Mouse (Mus musculus) 3T3-L1 (cell line): ENCODE results near the gene Oprd1.

Experiments used
- DNase-seq: peaks from one replicate; pipeline ENCODE4 v3.0.0-alpha.2; 2015; ENCODE audit warnings: low read depth, low spot score

Gene Oprd1

DNA sequence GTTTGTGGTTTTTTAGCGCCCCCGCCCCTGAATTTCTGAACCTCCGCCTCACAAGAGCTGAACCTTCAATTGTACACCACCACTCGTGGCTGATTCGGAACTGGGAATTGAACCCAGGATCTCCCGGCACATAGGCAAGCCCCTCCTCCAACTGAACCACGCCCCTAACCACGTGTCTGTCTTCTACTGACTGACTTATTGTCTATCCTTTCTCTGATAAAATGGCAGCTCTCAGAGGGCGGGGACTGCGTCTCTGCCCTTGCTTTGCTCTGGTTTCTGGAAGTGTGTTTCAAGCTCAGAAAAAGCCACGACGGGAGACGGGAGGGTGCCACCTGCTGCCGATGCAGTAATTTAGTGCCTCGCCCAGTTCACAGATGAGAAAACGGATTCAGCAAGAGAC, 10.4 kb downstream of the Oprd1 start:
- no peak for DNase-seq

DNA sequence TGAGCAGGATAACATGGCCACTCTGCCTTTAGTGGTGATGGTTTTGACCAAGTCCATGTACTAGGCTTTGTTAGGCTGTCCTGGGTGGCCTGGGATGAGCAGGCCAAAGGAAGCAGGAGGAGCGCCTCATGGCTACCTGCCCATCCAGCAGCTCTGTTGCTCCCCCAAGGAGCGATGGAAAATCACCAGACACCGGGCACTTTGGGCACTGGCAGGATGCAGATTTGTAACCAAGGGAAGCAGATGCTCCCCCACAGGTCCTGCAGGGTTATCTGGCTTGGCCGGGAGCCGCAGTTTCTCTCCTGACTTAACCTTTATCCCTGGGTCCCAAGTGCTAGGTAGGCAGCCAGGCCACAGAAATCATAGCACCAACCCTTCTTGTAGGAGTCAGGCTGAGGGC, 10.9 kb downstream of the Oprd1 start:
- no peak for DNase-seq

DNA sequence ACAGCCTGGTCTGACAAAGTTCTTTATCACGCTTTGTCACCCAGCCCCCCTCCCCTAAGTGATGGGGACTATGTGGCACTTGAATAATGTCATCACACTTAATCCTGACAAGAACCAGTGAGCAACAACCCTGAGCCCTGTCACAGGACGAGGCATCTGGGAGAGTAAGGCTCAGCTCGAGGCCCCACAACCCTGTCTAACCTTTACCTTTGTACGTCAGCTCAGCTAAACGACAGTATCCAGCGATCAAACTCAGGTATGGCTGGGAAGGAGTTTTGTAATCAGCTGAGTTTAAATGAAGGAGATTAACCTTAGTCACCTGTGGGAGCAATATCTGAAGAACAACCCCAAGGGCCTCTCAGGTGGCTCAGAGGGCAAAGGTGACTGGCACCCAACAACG, 12.0 kb downstream of the Oprd1 start:
- DNase-seq, result no peak

DNA sequence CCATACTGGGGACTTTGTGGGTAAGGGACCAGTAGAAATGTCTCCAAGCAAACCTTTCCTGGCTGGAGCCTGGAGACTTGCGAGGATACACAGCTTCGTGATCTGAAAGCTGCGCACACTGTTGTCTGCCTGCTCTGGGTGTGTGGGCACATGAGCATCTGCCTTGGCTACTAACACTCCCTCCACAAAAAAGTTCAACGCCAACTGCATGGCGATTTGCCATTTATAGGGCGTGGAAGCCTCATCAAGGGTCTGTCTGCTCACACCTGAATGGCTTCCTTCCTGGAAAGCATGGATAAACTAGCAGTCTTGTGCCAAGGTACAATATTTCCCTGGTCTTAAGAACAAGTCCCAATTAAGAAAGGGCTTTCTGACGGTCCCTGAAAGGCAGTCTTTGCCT, 12.5 kb downstream of the Oprd1 start:
- DNase-seq, result no peak

DNA sequence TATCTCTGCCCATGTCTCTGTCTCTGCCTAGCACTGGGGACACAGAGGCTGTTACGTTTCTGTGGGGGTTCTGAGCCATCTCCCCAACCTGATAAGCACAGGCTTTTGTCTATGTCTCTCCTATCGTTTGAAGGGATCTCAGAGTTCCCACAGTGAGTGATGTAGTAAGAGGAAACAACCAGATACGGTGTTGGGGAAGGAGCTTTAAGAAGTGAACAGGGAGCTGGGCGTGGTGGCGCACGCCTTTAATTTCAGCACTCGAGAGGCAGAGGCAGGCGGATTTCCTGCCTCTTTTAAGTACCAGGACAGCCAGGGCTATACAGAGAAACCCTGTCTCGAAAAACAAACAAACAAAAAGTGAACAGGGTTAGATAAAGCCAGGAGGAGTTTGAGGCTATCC, 13.2 kb downstream of the Oprd1 start:
- no peak for DNase-seq

DNA sequence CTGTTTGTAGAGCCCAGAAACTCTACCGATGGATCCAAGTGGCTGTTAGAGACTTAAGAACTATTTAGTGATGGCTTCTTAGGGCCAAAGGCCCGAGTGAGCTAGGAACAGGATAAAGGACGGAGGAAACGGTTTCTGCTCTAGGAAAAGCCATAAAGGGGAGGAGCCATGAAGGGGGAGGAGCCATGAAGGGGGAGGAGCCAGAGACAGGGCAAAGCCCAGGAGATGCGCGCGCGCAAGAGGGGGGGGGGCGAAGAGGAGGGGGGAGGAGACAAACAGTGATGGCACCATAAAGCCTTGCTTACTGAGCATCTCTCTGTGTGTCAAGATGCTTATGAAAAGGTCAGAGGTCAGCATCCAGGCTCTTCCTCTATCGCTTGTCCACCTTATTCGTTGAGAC, 13.6 kb downstream of the Oprd1 start:
- no peak for DNase-seq

DNA sequence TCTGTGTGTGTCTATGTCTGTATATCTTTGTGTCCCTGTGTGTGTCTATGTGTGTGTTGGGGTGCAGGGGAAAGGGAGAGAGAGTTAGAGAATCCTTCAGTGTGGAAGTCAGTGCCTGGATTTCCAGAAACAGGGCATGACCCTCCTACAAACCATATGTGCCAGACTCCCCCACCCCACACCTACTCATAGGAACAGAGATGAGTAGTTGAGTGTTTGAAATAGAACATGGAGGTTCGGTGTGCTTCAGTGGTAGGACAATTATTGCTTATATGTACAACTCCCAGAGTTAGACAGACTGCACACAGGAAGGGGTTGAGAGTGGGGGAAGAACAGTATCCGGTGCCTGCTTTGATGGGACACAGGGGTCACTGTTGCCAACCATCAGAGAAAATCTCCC, 14.2 kb downstream of the Oprd1 start:
- no peak for DNase-seq

DNA sequence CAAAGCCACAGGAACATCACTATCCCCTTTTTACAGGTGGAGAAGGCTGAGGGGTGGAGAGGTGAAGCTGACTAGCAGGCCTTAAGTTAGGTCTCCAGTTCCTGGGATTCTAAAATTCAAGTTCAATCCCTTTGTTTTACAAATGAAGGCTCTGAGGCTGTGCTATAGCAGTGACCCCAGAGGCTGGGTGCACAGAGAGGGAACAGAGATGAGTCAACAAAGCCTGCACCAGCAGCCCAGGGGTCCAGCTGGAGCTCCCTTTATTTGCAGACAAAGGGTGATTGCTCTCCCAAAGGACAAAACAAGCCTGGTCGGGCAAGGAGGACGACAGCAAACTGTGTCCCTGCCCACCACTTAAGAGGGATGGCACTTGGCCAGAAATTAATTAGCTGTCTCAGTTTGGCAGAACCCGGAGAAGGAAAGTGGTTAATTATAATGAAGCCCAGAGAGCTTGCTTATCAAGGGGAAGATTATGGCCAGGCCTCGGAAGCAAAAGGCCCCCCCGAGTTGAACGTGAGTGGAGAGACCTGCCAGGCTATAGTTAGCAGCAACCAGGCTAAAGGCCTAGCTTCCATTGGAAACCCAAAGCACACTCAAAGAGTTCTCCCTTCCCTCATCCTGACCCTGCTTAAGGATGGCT, 15.2 kb downstream of the Oprd1 start:
- no peak for DNase-seq

DNA sequence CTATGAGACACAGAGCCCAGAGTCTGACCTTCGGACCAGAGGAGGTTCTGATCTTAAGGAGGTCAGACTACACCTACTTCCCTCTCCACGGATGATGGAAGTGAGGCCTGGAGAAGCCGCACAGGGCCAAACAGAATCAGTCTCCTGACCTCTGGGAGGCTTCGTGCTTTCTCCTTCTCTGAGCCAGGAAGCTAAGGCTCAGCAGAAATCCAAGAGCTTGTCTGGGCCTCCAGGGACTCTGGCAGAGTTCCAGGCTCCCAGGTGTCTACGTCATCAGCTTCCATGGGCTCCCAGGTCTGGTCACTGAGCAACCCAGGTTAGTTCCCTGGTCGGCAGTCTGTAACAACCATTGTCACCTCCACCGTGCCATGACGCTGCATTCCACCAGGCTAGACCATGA, 17.2 kb downstream of the Oprd1 start:
- no peak for DNase-seq

DNA sequence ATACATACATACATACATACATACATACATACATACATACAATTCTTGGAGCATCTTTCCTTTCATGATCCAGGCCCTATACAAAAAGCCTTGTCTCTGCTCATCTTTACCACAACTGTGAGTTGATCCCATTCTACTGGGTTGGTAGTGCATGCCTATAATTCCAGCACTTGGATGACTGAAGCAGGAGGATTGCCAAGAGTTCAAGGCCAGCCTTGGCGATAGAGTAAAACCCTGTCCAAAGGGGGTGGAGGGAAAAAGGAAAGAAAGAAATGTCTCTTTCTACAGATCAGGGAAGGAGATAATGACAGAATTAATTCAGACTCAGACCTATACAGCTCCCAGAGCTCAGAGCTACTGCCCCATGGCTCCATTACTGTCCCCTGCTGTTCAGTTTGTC, 21.1 kb downstream of the Oprd1 start:
- DNase-seq, result no peak

DNA sequence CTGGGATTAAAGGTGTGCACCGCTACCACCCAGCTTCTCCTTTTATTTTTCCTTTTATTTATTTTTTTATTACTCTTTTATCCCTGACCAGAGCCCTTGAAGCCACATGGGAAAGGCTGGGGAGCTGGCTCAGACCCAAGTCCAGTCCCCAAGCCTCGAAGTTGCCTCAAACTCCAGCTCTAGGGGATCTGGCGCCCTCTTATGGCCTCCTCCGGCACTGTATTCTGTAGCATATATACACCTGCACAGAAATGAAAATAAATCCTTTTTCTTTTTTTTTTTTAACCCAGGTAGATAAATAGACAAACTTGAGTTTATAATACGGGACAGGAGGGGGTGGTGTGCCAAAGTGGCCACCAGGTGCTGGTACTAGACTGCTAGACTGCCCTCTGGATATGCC, 22.6 kb downstream of the Oprd1 start:
- no peak for DNase-seq

DNA sequence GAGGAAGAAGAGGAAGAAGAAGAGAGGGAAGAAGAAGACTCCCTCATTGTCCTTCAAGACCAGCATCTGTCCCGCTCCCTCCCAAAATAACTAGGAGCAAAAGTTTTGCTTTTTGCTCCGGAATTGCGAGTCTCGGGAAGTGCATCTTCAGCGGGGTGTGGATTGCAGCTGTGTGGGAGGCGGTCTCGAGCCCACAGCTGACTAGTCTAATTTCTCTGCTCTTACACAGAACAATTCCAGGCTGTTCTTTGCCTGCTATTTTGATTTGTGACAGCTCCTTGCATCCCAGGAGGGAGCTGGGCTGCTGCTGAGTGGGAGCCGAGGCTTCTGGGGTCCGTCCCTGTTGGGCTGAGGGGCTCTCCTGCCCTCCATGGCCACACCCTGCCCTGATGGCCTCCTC, 24.7 kb downstream of the Oprd1 start:
- no peak for DNase-seq

DNA sequence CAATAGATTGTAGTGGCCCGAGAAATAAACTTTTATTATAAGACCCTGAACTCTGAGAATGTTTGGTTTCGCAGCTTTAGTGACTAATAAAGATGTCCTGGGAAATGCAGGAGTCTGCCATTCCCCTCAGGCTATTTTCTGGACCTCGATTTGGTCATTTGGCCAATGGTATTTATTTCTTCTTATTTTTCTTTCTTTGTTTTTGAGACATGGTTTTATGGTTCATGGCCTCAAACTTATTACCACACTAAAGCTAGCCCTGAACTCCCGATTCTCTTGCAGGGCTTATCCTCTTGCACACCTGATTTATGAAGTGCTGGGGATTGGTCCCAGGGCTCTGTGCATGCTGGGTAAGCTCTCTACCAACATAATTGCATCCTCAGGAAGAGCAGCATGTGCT, 28.0 kb downstream of the Oprd1 start:
- DNase-seq, result no peak

DNA sequence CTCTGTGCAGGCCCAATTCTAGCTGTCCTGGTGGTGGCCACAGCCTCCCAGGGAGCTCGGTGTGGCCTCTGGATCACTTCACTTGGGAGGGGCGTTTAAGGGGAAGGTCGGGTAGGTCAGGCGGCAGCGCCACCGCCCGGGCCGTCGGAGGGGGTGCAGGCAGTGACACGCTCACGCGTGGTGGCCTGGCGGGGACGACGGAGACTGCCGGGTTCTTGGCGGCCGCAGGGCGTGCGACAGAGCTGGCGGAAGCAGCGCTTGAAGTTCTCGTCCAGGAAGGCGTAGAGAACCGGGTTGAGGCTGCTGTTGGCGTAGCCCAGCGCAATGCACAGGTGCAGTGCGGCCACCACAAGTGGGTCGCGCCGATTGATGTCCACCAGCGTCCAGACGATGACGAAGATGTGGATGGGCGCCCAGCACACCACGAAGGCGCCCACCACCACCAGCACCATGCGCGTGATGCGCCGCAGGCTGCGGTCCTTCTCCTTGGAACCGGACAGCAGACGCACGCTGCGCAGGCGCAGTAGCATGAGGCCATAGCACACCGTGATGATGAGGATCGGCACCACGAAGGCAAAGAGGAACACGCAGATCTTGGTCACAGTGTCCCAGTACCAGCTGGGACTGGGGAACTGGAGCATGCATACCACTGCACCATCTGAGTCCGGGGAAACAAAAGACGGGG, 30.7 kb downstream of the Oprd1 start:
- DNase-seq, result no peak

DNA sequence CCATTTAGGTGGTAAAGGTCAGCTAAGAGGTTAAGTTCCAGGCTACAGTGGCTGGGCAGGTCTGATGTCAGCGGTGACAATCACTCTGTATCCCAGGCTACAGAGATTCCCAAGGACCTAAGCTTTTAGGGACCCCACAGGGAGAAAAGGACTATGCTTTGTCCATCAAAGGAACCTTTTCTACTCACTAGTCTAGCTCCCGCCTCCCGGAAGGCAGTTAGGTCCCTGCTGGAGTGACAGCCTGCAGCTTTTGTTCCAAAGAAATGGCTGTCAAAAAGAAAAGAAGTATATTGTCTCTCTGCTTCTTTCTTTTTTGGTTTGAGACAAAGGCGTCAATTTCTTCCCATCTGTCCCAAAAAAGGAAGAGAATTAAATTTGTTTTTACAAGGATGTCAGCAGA, 33.1 kb downstream of the Oprd1 start:
- no peak for DNase-seq

DNA sequence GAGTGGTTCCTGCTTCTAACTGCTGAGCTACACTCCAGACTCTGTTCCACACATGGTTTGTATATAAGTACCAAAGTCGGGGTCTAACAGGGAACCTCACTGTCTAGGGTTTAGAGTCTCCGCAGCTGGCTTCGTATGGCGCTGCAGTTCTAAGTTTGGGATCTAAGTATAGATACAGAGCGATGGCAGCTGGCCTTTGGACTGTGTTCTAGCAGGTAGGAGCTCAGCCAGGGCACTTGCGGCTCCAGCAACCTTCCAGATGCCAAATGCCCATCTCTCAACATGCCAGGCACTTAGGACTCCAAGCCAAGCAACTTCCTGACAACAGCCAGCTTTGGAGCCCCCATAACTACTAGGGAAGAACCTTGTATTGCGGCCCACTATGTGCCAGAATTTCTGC, 36.1 kb downstream of the Oprd1 start:
- DNase-seq, result no peak

DNA sequence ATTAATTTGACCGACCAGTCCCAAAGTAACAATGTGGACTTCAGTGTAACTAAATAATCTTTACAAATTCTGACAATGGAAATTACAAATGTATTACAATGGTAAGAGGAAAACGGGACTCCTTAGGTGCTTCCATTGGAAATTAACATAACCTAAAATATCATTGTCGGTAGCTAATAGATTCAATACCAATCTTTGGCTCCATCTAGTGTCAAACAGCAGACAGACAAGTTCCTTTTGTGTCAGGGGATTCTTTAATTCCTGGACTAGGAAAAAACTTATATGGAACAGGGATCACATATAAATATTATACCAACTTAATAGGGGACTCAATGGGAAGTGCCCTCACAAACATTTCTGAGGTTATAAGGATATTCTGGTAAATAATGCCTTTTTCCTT, 43.1 kb downstream of the Oprd1 start:
- peak; percentile 27 for DNase-seq

DNA sequence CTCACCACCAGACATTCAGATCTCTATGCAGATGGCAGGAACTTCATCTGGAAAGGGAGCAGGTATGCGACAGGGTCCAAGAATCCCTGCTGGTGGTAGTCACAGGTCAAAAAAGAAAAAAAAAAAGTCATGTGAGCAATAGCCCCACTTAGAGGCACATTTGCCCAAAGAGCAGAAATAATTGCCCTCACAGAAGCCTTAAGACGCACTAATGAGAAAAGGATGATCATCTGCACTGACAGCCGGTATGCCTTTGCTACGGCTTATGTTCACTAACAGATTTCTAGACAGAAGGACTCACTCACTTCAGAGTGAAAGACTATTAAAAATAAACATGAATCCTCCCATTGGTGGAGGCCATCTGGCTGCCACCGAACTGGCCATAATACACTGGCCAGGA, 44.7 kb downstream of the Oprd1 start:
- no peak for DNase-seq

DNA sequence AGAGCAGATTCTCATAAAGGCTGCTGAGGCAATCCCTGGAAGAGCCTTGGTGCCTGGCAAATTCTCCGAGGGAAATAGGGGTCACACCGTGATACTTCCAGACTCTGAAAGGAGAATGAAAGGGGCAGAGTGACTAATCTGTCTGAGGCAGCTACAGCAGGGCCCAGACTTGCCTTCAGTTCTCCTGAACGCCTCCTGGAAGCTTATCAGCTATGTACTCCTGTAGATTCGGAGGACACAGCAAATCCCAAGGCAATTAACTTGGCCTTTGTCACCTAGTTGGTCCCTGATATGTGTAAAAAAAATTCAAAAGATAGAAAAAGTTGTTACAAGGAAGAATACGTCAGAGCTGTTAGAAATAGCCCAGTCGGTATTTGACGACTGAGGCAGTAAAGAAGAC, 49.2 kb downstream of the Oprd1 start:
- DNase-seq, result no peak

DNA sequence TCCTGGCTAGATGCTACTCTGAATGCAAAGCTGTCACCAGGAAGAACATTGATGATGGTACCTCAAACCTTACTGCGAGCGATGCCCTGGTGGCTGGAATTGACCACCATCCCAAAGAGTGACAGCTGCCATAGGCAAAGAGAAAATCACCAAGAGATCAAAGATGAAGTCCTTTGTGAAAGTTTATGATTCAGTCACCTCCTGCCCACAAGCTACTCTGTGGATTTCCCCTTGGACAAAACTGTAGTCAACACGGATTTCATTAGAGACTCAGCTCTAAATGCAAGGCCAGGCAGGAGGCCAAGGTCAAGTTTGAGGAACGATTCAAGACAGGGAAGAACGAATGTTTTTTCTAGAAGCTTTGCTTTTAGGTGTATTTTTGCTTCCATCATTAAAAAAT, 50.4 kb downstream of the Oprd1 start:
- DNase-seq, result no peak

DNA sequence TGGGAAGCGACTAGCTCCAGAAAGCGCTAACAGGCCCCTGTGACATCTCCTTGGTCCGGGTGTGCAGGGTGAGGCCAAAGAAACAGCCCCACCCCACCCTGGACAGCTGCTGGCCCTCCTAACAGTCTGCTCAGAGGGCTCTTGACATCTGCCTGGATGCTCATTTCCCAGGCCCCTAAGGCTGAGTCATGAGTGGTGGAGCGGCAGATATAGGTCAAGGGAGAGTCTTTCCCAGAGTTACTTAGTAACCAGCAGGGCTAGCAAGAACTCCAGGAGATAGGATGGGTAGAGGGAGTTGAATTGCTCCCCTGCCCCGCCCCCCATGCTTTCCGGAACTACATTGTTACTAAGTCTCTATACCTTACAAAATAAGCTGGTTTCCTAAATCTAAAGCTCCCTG, 51.1 kb downstream of the Oprd1 start:
- no peak for DNase-seq

DNA sequence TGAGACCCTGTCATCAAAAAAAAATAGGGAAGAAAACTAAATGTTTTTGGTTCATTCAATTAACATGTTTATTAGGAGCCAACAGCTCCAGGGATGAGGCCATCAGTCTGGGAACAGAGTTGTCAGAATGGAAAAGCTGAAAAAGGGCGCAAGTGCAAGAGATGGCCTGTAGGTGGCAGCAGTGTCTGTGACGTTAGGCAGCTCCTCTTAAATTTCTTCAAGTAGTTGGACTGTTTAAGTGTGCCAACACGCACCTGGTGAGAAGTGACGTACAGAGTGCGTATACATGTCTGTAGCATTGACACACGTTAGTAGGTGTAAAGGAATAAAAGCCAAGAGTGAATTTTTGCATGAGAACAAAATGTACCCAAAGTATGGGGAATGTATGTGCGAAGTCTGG, 55.4 kb downstream of the Oprd1 start:
- peak; percentile 79 for DNase-seq

DNA sequence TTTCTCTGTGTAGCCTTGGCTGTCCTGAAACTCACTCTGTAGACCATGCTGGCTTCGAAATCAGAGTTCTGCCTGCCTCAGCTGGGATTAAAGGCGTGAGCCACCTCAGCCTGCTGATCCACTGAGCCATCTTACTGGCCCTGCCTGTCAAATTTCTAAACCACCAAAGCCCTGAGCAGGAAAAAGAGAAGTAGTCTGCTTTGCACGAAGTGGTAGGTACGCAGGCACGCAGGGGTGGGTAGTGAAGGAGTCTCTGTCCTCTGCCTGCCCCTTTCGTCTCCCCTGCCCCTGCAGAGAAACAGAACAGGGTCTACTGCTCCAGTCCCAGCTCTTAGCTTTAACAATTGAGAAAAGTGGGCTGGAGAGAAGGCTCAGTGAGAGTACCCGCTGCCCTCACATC, 59.2 kb downstream of the Oprd1 start:
- DNase-seq, result no peak

DNA sequence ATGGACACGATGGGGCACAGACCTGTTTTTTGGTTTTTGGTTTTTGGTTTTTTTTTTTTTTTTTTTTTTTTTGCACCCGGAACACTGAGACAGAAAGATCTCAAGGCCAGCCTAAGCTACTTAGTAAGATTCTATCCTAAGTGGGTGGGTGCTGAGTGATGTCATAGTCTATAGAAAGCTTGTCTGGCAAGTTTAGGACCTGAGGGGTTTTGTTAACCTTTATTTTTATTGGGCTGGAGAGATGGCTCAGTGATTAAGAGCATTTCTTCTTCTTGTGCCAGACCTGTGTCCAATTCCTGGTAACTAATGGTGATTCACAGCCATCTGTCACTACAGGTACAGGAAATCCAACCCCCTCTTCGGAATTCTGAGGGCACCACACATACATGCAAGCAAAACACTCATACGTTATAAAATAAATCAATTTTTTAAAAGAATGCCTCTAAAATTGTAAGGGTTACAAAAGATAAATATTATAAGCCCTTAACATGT, 63.7 kb downstream of the Oprd1 start:
- no peak for DNase-seq
